Mouse (Mus musculus) myocyte (in vitro differentiated cells): ENCODE results near the gene Tha1.

Experiments
- MAX ChIP-seq: IDR thresholded peaks from one replicate; pipeline ENCODE4 v1.6.1; 2011; ENCODE audit warnings: low read depth, mild to moderate bottlenecking, control low read depth
- POLR2A ChIP-seq: IDR thresholded peaks from one replicate; pipeline ENCODE4 v1.6.1; 2011; ENCODE audit warnings: low read depth, mild to moderate bottlenecking, control low read depth, moderate library complexity; ENCODE audit not compliant: insufficient read length

- TF ChIP-seq POLR2A (no peak), MAX (no peak)
Measured at GRCm38 (mm10) chr11:117880336-117880976, 7.2 kb upstream of the Tha1 start.
